Mouse (Mus musculus) lung, postnatal 0 days (tissue): ENCODE measurements at regions not wholly inside any gene's neighbourhood (a gene's known extent, or its start where the extent isn't known, plus 50 kb on each side); places are given as distances from the start of the nearest gene placed in this dataset.
"Not testable (repeated sequence)": the region's sequence is repeated elsewhere in the genome, so short reads cannot be mapped to it uniquely, and the experiment has no call there.

Experiments
- ATAC-seq: fragments of 200-750 bp; cut with Nextera tagmentation; 2 replicates; pipeline ENCODE4 v1.8.0; 2017; ENCODE audit warnings: moderate library complexity
- DNase-seq: peaks from one replicate; pipeline ENCODE4 v3.0.0-alpha.2; 2016; ENCODE audit warnings: low spot score
- H3K27ac ChIP-seq: fragments of 300-500 bp; sonication (generic); 2 replicates; pipeline ENCODE4 v1.5.1; 2014; ENCODE audit warnings: antibody characterized with exemption, mild to moderate bottlenecking, low read length, mixed read lengths
- H3K27me3 ChIP-seq: fragments of 300-500 bp; sonication (generic); replicated peaks from 2 replicates; pipeline ENCODE4 v1.6.1; 2014; ENCODE audit warnings: low read length, mixed read lengths; ENCODE audit not compliant: insufficient read depth
- H3K36me3 ChIP-seq: fragments of 300-500 bp; sonication (generic); 2 replicates; pipeline ENCODE4 v1.6.1; 2014; ENCODE audit warnings: low read length, mixed read lengths; ENCODE audit not compliant: insufficient read depth
- H3K4me1 ChIP-seq: fragments of 300-500 bp; sonication (generic); 2 replicates; pipeline ENCODE4 v1.6.1; 2014; ENCODE audit warnings: antibody characterized with exemption, low read depth, low read length, mixed read lengths; ENCODE audit not compliant: insufficient read depth
- H3K4me2 ChIP-seq: fragments of 300-500 bp; sonication (generic); replicated peaks from 2 replicates; pipeline ENCODE4 v1.6.1; 2014; ENCODE audit warnings: low read depth, mild to moderate bottlenecking, low read length, moderate library complexity, mixed read lengths
- H3K4me3 ChIP-seq: fragments of 300-500 bp; sonication (generic); 2 replicates; pipeline ENCODE4 v1.5.1; 2014; ENCODE audit warnings: low read depth, low read length
- H3K9ac ChIP-seq: fragments of 300-500 bp; sonication (generic); replicated peaks from 2 replicates; pipeline ENCODE4 v1.6.1; 2014; ENCODE audit warnings: low read depth, mild to moderate bottlenecking
- H3K9me3 ChIP-seq: fragments of 300-500 bp; sonication (generic); 2 replicates; pipeline ENCODE4 v1.6.1; 2016; ENCODE audit warnings: low read length, mixed read lengths
- CTCF ChIP-seq: IDR thresholded peaks from 2 replicates; pipeline ENCODE4 v1.5.1; 2016; ENCODE audit warnings: antibody characterized with exemption, mild to moderate bottlenecking
- EP300 ChIP-seq: IDR thresholded peaks from 2 replicates; pipeline ENCODE4 v1.6.1; 2016; ENCODE audit warnings: antibody characterized with exemption, mild to moderate bottlenecking, control low read depth
- WGBS: fragments of 180-500 bp; shearing (Covaris S2); extraction: QIAGEN DNeasy Blood & Tissue Kit; methylation state at CpG from one replicate; pipeline ENCODE4 v1.1.7; 2014; 5-methylcytosine and 5-hydroxymethylcytosine counted together

GRCm38 (mm10) chr7:116620381-116620780 lies 116.2 kb downstream of the Nucb2 start:
- no peak overlapping the region for H3K27ac ChIP-seq
- H3K9ac ChIP-seq = no peak overlapping the region
- no peaks in the 10 kb centered on the region for H3K27me3 ChIP-seq
- WGBS = 51% methylated on average over 4 of the region's 4 CpGs
- no peak overlapping the region for H3K4me2 ChIP-seq
- ATAC-seq = no peak
- H3K4me1 ChIP-seq = no peaks in the 10 kb centered on the region
- TF ChIP-seq EP300 = no peak
- no peak for TF ChIP-seq CTCF
- no peak overlapping the region for H3K4me3 ChIP-seq
- no peaks in the 10 kb centered on the region for H3K9me3 ChIP-seq
- H3K36me3 ChIP-seq = no peaks in the 10 kb centered on the region
- no peak for DNase-seq

GRCm38 (mm10) chr7:116633210-116633609 lies 129.0 kb downstream of the Nucb2 start:
- Histone ChIP-seq H3K9me3 (no peaks in the 10 kb centered on the region), H3K27ac (no peak overlapping the region), H3K4me1 (no peaks in the 10 kb centered on the region), H3K4me2 (no peak overlapping the region), H3K36me3 (no peaks in the 10 kb centered on the region), H3K4me3 (no peak overlapping the region), H3K27me3 (no peaks in the 10 kb centered on the region), H3K9ac (no peak overlapping the region)
- DNase-seq (no peak), ATAC-seq (no peak)
- 59% methylated on average over 3 of the region's 3 CpGs for WGBS
- TF ChIP-seq EP300 (no peak), CTCF (no peak)

DNA sequence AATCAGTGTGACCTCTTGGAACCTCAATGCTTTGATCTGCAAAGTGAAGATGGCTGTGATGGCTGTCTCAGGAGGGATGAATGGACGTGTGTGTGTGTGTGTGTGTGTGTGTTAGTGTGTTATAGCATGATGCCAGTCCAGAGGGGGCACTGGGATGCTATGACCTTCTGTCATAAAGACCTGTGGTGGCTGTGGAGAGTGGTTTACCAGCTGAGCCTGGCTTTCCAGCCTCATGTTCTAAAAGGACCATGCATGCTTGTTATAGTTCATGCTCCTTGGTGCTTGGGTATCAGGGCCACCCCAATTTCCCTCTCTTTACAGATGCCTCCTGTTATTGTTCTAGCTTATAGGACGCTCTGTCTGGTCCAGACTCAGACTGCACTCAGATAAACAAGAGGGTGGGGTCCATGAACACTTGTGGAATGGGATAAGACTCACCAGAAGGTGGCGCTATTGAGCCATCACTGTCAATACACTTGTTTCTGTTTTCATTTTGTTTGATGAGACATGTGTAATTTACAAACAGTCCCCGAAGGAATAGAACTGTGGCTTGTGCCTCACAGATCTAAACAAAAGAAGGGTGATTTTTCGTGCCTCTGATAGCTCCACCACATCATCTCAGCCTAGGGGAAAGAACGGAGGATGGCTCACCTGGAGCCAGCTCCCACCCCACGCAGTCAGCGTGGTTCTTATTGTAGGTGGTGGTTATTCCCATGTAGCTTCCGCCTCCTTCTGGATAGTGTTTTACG lies 140.9 kb downstream of the Nucb2 start:
- DNase-seq = peak; percentile 53
- Histone ChIP-seq H3K4me1 (no peaks in the 10 kb centered on the region), H3K27ac (no peak overlapping the region), H3K4me3 (no peak overlapping the region), H3K9ac (no peak overlapping the region), H3K4me2 (no peak overlapping the region), H3K9me3 (no peaks in the 10 kb centered on the region), H3K27me3 (no peaks in the 10 kb centered on the region), H3K36me3 (no peaks in the 10 kb centered on the region)
- ATAC-seq = no peak
- 51% methylated on average over 10 of the region's 10 CpGs for WGBS
- TF ChIP-seq CTCF (peak; percentile 73), EP300 (no peak)

GRCm38 (mm10) chr7:116654466-116654865 lies 150.3 kb downstream of the Nucb2 start:
- Histone ChIP-seq H3K4me3 (no peak overlapping the region), H3K4me1 (no peaks in the 10 kb centered on the region), H3K36me3 (no peaks in the 10 kb centered on the region), H3K4me2 (no peak overlapping the region), H3K27ac (no peak overlapping the region), H3K9me3 (no peaks in the 10 kb centered on the region), H3K9ac (no peak overlapping the region), H3K27me3 (no peaks in the 10 kb centered on the region)
- WGBS = 65% methylated on average over 10 of the region's 10 CpGs
- TF ChIP-seq EP300 = no peak
- ATAC-seq = no peak
- no peak for DNase-seq

GRCm38 (mm10) chr7:116657040-116657439 lies 152.9 kb downstream of the Nucb2 start:
- not testable (repeated sequence) for H3K4me3 ChIP-seq, H3K4me1 ChIP-seq, DNase-seq, H3K4me2 ChIP-seq, H3K9me3 ChIP-seq, H3K9ac ChIP-seq, ATAC-seq, H3K36me3 ChIP-seq, H3K27ac ChIP-seq, H3K27me3 ChIP-seq
- 86% methylated on average over 6 of the region's 6 CpGs for WGBS

DNA sequence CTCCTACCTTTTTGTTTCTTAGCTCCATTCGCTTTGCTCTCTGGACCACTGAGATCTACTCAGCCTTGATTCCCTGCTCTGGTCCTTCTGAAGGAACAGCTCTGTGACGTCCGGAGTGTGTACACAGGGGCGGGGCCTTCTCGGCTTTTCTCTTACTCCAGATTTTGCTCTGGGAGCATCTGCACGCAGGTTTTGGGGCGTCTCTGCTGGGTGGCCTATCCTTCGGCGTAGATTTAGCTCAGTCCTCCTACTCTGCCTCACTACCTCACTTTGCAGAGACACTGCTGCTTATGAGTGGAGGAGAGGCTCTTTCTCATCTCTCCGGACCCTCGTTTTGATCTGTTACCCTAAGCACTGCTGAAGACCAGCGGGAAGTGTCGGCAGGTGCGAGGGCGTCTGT lies 161.4 kb downstream of the Nucb2 start:
- Histone ChIP-seq H3K36me3 (no peaks in the 10 kb centered on the region), H3K9ac (no peak overlapping the region), H3K27me3 (no peaks in the 10 kb centered on the region), H3K9me3 (no peaks in the 10 kb centered on the region), H3K27ac (no peak overlapping the region), H3K4me1 (no peaks in the 10 kb centered on the region), H3K4me2 (no peak overlapping the region), H3K4me3 (no peak overlapping the region)
- no peak for ATAC-seq
- no peak for DNase-seq
- 78% methylated on average over 15 of the region's 15 CpGs for WGBS
- TF ChIP-seq EP300 (no peak), CTCF (no peak)
